Mouse (Mus musculus): Measurements from ENCODE around the gene Rhob. TPM values are rescaled to one million over a fixed set of nuclear protein-coding genes. Genes with fewer than 3 reads are reported as not detected.

Rhob gene
- total and polyA plus RNA-seq, 2 experiments from 2014 or later, result 74.1 to 329 TPM

DNA sequence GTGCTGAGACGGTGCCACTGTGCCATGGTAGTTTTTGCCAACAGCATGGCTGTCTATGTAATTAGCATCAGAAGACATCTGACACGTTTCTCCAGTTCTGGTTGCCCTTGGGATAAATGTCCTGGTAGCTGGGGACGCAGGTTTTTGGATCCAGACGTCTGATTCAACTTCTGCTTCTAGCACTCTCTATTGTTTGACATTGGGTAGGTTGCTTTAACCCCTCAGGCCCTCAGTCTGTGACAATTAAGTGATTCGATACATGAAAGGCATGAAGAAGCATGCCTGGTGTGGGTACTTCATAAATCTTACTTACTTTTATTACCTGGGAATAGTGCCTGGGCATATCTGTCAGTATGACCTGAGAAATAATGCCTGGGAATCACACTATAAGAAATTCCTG, 24.3 kb upstream of the Rhob start:
- no peaks in the 10 kb centered on the region for H3K9me3 ChIP-seq (ENCODE audit: low read length)
- WGBS, result 47% methylated on average over 5 of the region's 5 CpGs
- no peak for ATAC-seq (ENCODE audit: low FRiP score)

DNA sequence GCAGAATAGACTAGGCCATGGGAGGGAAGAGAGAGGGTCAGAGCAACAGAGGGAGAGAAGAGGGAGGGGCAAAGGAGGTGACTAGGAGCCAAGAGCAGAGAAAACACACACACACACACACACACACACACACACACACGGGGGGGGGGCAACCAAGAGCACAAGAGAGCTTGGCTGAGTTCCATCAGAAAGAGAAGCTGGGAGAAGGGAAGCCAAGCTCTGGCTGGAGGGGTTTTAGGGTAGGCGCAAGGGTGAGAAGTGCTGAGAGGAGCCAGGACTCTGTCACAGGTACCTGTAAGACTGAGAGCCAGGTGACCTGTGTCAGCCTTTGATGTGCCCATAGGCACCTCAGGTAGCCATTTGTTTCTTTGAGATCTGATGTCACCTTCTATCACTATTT, 22.9 kb upstream of the Rhob start:
- DNase-seq (ENCODE audit: low spot score) (peak; percentile 17), ATAC-seq (ENCODE audit: low FRiP score) (no peak)
- no peak overlapping the region for H3K27ac ChIP-seq (ENCODE audit: low read depth, low read length)
- 76% methylated on average over 2 of the region's 2 CpGs for WGBS
- no peak overlapping the region for H3K4me3 ChIP-seq (ENCODE audit: low read depth, low read length)
- no peak overlapping the region for H3K9ac ChIP-seq (replicated peaks; ENCODE audit: low read length, poor library complexity, severe bottlenecking)
- no peaks in the 10 kb centered on the region for H3K27me3 ChIP-seq (ENCODE audit: insufficient read depth, low read length)
- TF ChIP-seq CTCF (IDR thresholded peaks at IDR 0.05), result no peak
- H3K4me2 ChIP-seq (ENCODE audit: low read depth, low read length, poor library complexity, severe bottlenecking), result no peak overlapping the region
- H3K36me3 ChIP-seq (ENCODE audit: insufficient read depth, low read length), result no peaks in the 10 kb centered on the region
- H3K9me3 ChIP-seq (ENCODE audit: low read length), result no peaks in the 10 kb centered on the region
- no peaks in the 10 kb centered on the region for H3K4me1 ChIP-seq (ENCODE audit: insufficient read depth, low read length)

More for the DNA sequence above, 24.3 kb upstream of the Rhob start:
- TF ChIP-seq CTCF (IDR thresholded peaks at IDR 0.05), result no peak
- H3K27ac ChIP-seq (ENCODE audit: low read depth, low read length), result no peak overlapping the region
- DNase-seq (ENCODE audit: low spot score), result no peak
- H3K4me3 ChIP-seq (ENCODE audit: low read depth, low read length), result no peak overlapping the region
- no peak overlapping the region for H3K9ac ChIP-seq (replicated peaks; ENCODE audit: low read length, poor library complexity, severe bottlenecking)
- H3K36me3 ChIP-seq (ENCODE audit: insufficient read depth, low read length), result no peaks in the 10 kb centered on the region
- no peak overlapping the region for H3K4me2 ChIP-seq (ENCODE audit: low read depth, low read length, poor library complexity, severe bottlenecking)
- no peaks in the 10 kb centered on the region for H3K27me3 ChIP-seq (ENCODE audit: insufficient read depth, low read length)
- no peaks in the 10 kb centered on the region for H3K4me1 ChIP-seq (ENCODE audit: insufficient read depth, low read length)

DNA sequence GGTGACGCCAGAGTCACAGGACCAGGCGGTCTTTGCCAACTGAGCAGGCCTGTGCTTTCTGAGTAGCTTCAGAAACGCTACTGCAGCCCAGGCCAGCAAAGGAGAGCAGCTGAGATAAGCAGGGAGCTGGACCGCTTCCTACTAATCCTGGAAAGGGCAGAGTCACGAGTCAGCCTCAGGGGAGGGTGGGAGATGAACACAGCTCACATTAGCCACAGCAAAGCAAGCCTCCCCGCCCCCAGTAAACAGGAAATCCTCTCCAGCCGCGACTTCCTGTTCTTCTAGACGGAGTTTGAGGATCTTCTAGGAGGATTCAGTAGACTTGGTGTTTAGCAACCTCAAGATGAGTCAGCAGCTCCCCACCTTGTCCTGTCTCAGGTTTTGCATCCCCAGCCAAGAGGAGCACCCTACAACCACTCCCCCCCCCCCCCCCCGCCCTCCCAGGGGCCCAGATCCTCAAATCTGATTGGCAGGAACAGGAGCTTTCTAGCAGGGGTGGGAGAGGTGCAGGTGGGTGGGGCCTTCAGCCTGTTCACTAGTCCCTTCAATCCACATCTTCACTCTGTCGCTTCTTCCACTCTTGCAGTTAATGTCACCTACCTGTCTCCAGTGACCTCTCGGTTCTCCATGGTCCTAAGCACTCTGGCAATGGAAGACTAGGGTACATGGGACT, 21.7 kb upstream of the Rhob start:
- DNase-seq (ENCODE audit: low spot score) (peak; percentile 41), ATAC-seq (ENCODE audit: low FRiP score) (no peak)
- H3K9ac ChIP-seq (replicated peaks; ENCODE audit: low read length, poor library complexity, severe bottlenecking), result no peak overlapping the region
- no peaks in the 10 kb centered on the region for H3K9me3 ChIP-seq (ENCODE audit: low read length)
- TF ChIP-seq CTCF (IDR thresholded peaks at IDR 0.05), result no peak
- H3K4me1 ChIP-seq (ENCODE audit: insufficient read depth, low read length), result no peaks in the 10 kb centered on the region
- H3K4me3 ChIP-seq (ENCODE audit: low read depth, low read length), result no peak overlapping the region
- 56% methylated on average over 12 of the region's 12 CpGs for WGBS
- H3K27ac ChIP-seq (ENCODE audit: low read depth, low read length), result no peak overlapping the region
- H3K4me2 ChIP-seq (ENCODE audit: low read depth, low read length, poor library complexity, severe bottlenecking), result no peak overlapping the region
- H3K27me3 ChIP-seq (ENCODE audit: insufficient read depth, low read length), result no peaks in the 10 kb centered on the region
- no peaks in the 10 kb centered on the region for H3K36me3 ChIP-seq (ENCODE audit: insufficient read depth, low read length)

DNA sequence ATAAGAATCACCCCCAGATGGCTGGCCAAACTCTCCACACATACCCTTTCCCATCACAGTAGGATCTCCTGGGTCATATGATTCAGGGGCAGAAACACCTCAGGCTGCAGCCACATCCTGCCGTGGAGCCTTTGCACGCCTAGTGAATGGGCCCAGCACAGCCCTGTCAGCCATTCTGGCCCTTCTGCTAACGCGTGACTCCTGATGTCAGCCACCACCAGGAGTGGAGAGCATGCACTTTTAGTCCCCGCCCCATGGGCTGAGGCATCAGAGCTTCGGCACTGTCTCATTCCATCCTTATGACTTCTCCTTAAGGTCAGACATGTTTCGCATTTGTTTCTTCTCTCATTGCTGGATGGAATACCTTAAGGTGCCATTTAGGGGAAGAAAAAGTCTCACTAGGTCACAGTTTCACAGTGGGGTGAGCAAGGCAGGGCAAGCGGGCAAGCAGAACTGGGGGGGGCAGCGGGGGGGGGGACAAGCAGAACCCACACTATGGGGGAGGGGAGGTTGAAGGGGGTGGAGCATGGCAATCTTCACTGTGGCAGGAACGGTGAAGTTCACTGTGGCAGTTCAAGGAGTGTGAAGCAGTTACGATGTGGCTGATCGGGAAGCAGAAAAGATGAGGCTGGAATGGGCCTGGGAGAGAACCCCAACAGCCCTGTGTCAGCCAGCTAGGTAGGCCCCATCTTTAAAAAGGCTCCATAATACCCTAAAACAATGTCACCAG, 19.8 kb upstream of the Rhob start:
- WGBS, result 72% methylated on average over 12 of the region's 12 CpGs
- no peak overlapping the region for H3K4me2 ChIP-seq (ENCODE audit: low read depth, low read length, poor library complexity, severe bottlenecking)
- no peaks in the 10 kb centered on the region for H3K27me3 ChIP-seq (ENCODE audit: insufficient read depth, low read length)
- no peak for TF ChIP-seq CTCF (IDR thresholded peaks at IDR 0.05)
- no peak for ATAC-seq (ENCODE audit: low FRiP score)
- H3K9ac ChIP-seq (replicated peaks; ENCODE audit: low read length, poor library complexity, severe bottlenecking), result no peak overlapping the region
- no peak overlapping the region for H3K4me3 ChIP-seq (ENCODE audit: low read depth, low read length)
- H3K9me3 ChIP-seq (ENCODE audit: low read length), result no peaks in the 10 kb centered on the region
- H3K4me1 ChIP-seq (ENCODE audit: insufficient read depth, low read length), result no peaks in the 10 kb centered on the region
- no peak for DNase-seq (ENCODE audit: low spot score)
- no peaks in the 10 kb centered on the region for H3K36me3 ChIP-seq (ENCODE audit: insufficient read depth, low read length)
- H3K27ac ChIP-seq (ENCODE audit: low read depth, low read length), result no peak overlapping the region

DNA sequence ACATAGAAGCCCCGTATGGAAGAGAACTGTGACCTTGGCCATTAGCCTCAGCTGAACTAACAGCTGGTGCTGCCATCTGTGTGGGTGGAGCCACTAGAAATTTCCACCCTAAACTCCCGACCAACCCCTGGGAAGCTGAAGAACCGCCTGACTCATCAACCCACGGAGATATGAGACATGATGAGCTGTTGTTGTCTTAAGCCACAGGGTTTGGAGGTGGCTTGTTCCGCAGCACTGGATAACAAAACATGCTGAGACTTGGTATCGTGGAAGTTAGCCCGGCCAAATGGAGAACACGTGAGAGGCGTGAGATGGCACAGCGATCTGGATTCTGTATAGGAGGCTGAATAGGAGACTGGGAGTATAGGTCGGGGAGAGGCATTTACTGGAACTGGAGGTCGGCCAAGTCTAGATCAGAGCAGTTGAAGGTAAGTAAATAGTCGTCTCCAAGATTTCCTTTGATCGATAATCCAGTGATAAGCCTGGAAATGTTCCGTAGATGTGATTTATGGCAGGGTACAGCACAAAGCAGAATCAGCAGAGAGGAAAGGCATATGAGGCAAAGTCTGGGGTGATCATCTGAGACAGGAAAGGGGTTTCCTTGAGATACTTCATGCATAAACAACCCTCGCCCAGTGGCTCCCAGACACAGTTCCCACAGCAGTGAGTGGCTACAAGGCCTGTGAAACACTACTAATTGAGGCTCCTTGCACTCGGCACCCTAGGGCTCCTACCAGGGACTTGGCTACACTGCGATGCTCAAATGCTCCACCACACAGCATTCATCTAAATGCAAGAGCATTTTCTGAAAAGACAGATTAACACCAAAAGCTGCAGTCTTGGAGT, 11.5 kb upstream of the Rhob start:
- H3K27me3 ChIP-seq (ENCODE audit: insufficient read depth, low read length), result no peaks in the 10 kb centered on the region
- ATAC-seq (ENCODE audit: low FRiP score), result no peak
- peak; percentile 31 for DNase-seq (ENCODE audit: low spot score)

More for the DNA sequence above, 11.5 kb upstream of the Rhob start:
- no peaks in the 10 kb centered on the region for H3K4me1 ChIP-seq (ENCODE audit: insufficient read depth, low read length)
- H3K36me3 ChIP-seq (ENCODE audit: insufficient read depth, low read length), result no peaks in the 10 kb centered on the region
- no peak overlapping the region for H3K27ac ChIP-seq (ENCODE audit: low read depth, low read length)
- no peak for TF ChIP-seq CTCF (IDR thresholded peaks at IDR 0.05)
- H3K9me3 ChIP-seq (ENCODE audit: low read length), result no peaks in the 10 kb centered on the region
- no peak overlapping the region for H3K9ac ChIP-seq (replicated peaks; ENCODE audit: low read length, poor library complexity, severe bottlenecking)
- no peak overlapping the region for H3K4me3 ChIP-seq (ENCODE audit: low read depth, low read length)
- H3K4me2 ChIP-seq (ENCODE audit: low read depth, low read length, poor library complexity, severe bottlenecking), result no peak overlapping the region
- 80% methylated on average over 18 of the region's 18 CpGs for WGBS
